10 mouse cellular contexts compared by ENCODE assay signal in genomic region chr7:74108347-74108746, GRCm38 (mm10).
DNase-seq lines count a peak whose midpoint lies in the region; ATAC-seq and TF ChIP-seq lines count a peak whose summit lies in the region.
"Had no signal": no experiment of that assay in that cellular context is flagged by ENCODE, and none has a peak within 500 bp of the region (broad histone marks: within the 10 kb centered on the region; RNA-seq: fewer than 3 reads in every experiment).

No protein-coding gene starts in this region.

- H3K27me3 ChIP-seq in heart, postnatal 0 days (ENCODE audit: control insufficient read depth, insufficient read depth, low read length), result no peaks in the 10 kb centered on the region
- no peaks in the 10 kb centered on the region for H3K27me3 ChIP-seq in heart, embryonic 10.5 days (ENCODE audit: insufficient read depth, poor library complexity, severe bottlenecking)
- H3K27me3 ChIP-seq in lung, embryonic 14.5 days (ENCODE audit: insufficient read depth, low read length), result no peaks in the 10 kb centered on the region
- H3K27me3 ChIP-seq: lung, embryonic 15.5 days had no signal

- DNase-seq in heart, postnatal 0 days (ENCODE audit: low spot score), result no peak
- no peak for DNase-seq in heart, embryonic 10.5 days (ENCODE audit: low spot score)
- DNase-seq in lung, embryonic 14.5 days, result peak; percentile 78
- no peak for DNase-seq in lung, adult 18-20 months
- peak; percentile 24 for DNase-seq in retina, postnatal 7 days (ENCODE audit: low read depth, low spot score)
- DNase-seq in ovary, postnatal 14 days (ENCODE audit: low spot score), result no peak
- DNase-seq: cerebellum, postnatal 36 days had no signal

- peak; percentile 43 for TF ChIP-seq CTCF in heart, postnatal 0 days (IDR thresholded peaks at IDR 0.05; ENCODE audit: low read depth)
- peak; percentile 70 for TF ChIP-seq CTCF in lung, embryonic 14.5 days (IDR thresholded peaks at IDR 0.05; ENCODE audit: low read depth)
- TF ChIP-seq CTCF in cortical plate, adult 2 months (IDR thresholded peaks at IDR 0.05; ENCODE audit: extremely low read depth, insufficient read depth, low read length), result peak; percentile 38; the same call in 1 of the 2 replicates

- H3K36me3 ChIP-seq in heart, postnatal 0 days (replicated peaks; ENCODE audit: control insufficient read depth, insufficient read depth, low read length), result no peaks in the 10 kb centered on the region
- no peaks in the 10 kb centered on the region for H3K36me3 ChIP-seq in heart, embryonic 10.5 days
- H3K36me3 ChIP-seq in lung, embryonic 14.5 days (ENCODE audit: insufficient read depth), result no peaks in the 10 kb centered on the region
- H3K36me3 ChIP-seq: lung, embryonic 15.5 days had no signal

- TF ChIP-seq EP300 in heart, postnatal 0 days (IDR thresholded peaks at IDR 0.05; ENCODE audit: low read depth), result no peak

- no peak overlapping the region for H3K4me3 ChIP-seq in heart, postnatal 0 days (ENCODE audit: low read depth, low read length)
- H3K4me3 ChIP-seq in heart, embryonic 10.5 days, result no peak overlapping the region
- H3K4me3 ChIP-seq in lung, embryonic 14.5 days (ENCODE audit: low read depth, low read length), result no peak overlapping the region
- no peak overlapping the region for H3K4me3 ChIP-seq in cortical plate, adult 2 months (ENCODE audit: insufficient read depth, low read length)
- H3K4me3 ChIP-seq: lung, embryonic 15.5 days had no signal

- no peaks in the 10 kb centered on the region for H3K4me1 ChIP-seq in heart, postnatal 0 days (ENCODE audit: control insufficient read depth, insufficient read depth)
- H3K4me1 ChIP-seq in heart, embryonic 10.5 days, result no peaks in the 10 kb centered on the region
- H3K4me1 ChIP-seq in lung, embryonic 14.5 days (ENCODE audit: insufficient read depth), result peaks cover 4% of the 10 kb centered on the region; the same call in 1 of the 2 replicates
- no peaks in the 10 kb centered on the region for H3K4me1 ChIP-seq in cortical plate, adult 2 months (ENCODE audit: control insufficient read depth, insufficient read depth, low read length)

- H3K27ac ChIP-seq in heart, postnatal 0 days (ENCODE audit: low read depth), result no peak overlapping the region
- no peak overlapping the region for H3K27ac ChIP-seq in heart, embryonic 10.5 days
- H3K27ac ChIP-seq in lung, embryonic 14.5 days (ENCODE audit: low read depth), result no peak overlapping the region
- H3K27ac ChIP-seq in cortical plate, adult 2 months (ENCODE audit: insufficient read depth, low read length), result no peak overlapping the region
- H3K27ac ChIP-seq: lung, embryonic 15.5 days had no signal

- 54% methylated on average over 3 of the region's 3 CpGs for WGBS in heart, postnatal 0 days
- WGBS in heart, embryonic 10.5 days, result 66% methylated on average over 3 of the region's 3 CpGs
- WGBS in lung, embryonic 14.5 days, result 54% methylated on average over 3 of the region's 3 CpGs

- no peak for ATAC-seq in heart, postnatal 0 days (ENCODE audit: insufficient read depth, low read depth)
- peak; percentile 22; the same call in 1 of the 2 replicates for ATAC-seq in lung, embryonic 14.5 days (ENCODE audit: insufficient read depth)
- no peak for ATAC-seq in granulocyte monocyte progenitor cell, adult 5-6 weeks (replicated peaks; ENCODE audit: poor library complexity, severe bottlenecking)

- TF ChIP-seq POLR2A in cortical plate, adult 2 months (IDR thresholded peaks at IDR 0.05; ENCODE audit: extremely low read depth, insufficient read depth, low read length), result no peak

- H3K9me3 ChIP-seq in heart, postnatal 0 days (replicated peaks; ENCODE audit: control insufficient read depth, low read length), result no peaks in the 10 kb centered on the region
- H3K9me3 ChIP-seq in heart, embryonic 10.5 days, result no peaks in the 10 kb centered on the region
- no peaks in the 10 kb centered on the region for H3K9me3 ChIP-seq in lung, embryonic 14.5 days (ENCODE audit: low read depth, low read length)
- H3K9me3 ChIP-seq: lung, embryonic 15.5 days had no signal

- H3K4me2 ChIP-seq in heart, postnatal 0 days (ENCODE audit: low read depth, low read length), result no peak overlapping the region
- no peak overlapping the region for H3K4me2 ChIP-seq in lung, embryonic 14.5 days
- H3K4me2 ChIP-seq: lung, embryonic 15.5 days had no signal

- H3K9ac ChIP-seq in heart, postnatal 0 days (replicated peaks; ENCODE audit: low read depth, low read length), result no peak overlapping the region
- no peak overlapping the region for H3K9ac ChIP-seq in lung, embryonic 14.5 days
- H3K9ac ChIP-seq: lung, embryonic 15.5 days had no signal

Comparison
In these comparisons a context has a peak if more than half of its experiments do, and no peak if none do; other contexts are left out.
1. DNase-seq: peak in lung, embryonic 14.5 days (single experiment) and retina, postnatal 7 days (single experiment); none in heart, postnatal 0 days (single experiment), heart, embryonic 10.5 days (single experiment), lung, adult 18-20 months (0 of 2) and ovary, postnatal 14 days (single experiment).
2. Peak in every context shown above with its lines, with median percentiles within 50 percentile points of each other: CTCF ChIP-seq.